Mouse (Mus musculus): ENCODE data around the gene Btn2a2.

Gene Btn2a2

GRCm38 (mm10) chr13:23488400-23489322, at the start of gene Btn2a2:
Gene Btn2a2, minus strand, starts transcription at chr13:23488857.
- peak; percentile 43 to 73 for DNase-seq (ENCODE audit: low spot score in 2 of 2)

GRCm38 (mm10) chr13:23538249-23538648, 49.6 kb upstream of the Btn2a2 start:
- DNase-seq (ENCODE audit: low spot score in 2 of 2): no peak

- DNase-seq (ENCODE audit: low spot score in 2 of 2): no peak
Measured at GRCm38 (mm10) chr13:23537006-23537710, 48.5 kb upstream of the Btn2a2 start.

- DNase-seq (ENCODE audit: low spot score in 2 of 2): no peak
Measured at GRCm38 (mm10) chr13:23536076-23536822, 47.6 kb upstream of the Btn2a2 start.

- DNase-seq (ENCODE audit: low spot score in 2 of 2): peak; percentile 88 to 94
Measured at GRCm38 (mm10) chr13:23535137-23536075, 46.7 kb upstream of the Btn2a2 start, which contains the start of gene Hist1h3g. Gene Hist1h3g, plus strand, starts transcription at chr13:23535422.

GRCm38 (mm10) chr13:23534368-23535131, 45.9 kb upstream of the Btn2a2 start:
- DNase-seq (ENCODE audit: low spot score in 2 of 2): peak in 1 of 2 experiments; percentile 45

- peak; percentile 78 to 84 for DNase-seq (ENCODE audit: low spot score in 2 of 2)
Measured at GRCm38 (mm10) chr13:23533560-23534367, 45.1 kb upstream of the Btn2a2 start, which contains the start of gene Hist1h2af. Gene Hist1h2af, plus strand, starts transcription at chr13:23533906.

GRCm38 (mm10) chr13:23532262-23533075, 43.8 kb upstream of the Btn2a2 start:
- no peak for DNase-seq (ENCODE audit: low spot score in 2 of 2)

GRCm38 (mm10) chr13:23530901-23531875, 42.5 kb upstream of the Btn2a2 start, which contains the start of gene Hist1h4h:
Gene Hist1h4h, plus strand, starts transcription at chr13:23531050.
- DNase-seq (ENCODE audit: low spot score in 2 of 2): peak; percentile 97 to 98

GRCm38 (mm10) chr13:23530181-23530900, 41.7 kb upstream of the Btn2a2 start:
- peak; percentile 59 to 84 for DNase-seq (ENCODE audit: low spot score in 2 of 2)

- no peak for DNase-seq (ENCODE audit: low spot score in 2 of 2)
Measured at GRCm38 (mm10) chr13:23529480-23530165, 41.0 kb upstream of the Btn2a2 start.

- no peak for DNase-seq (ENCODE audit: low spot score in 2 of 2)
Measured at GRCm38 (mm10) chr13:23529005-23529404, 40.3 kb upstream of the Btn2a2 start.

GRCm38 (mm10) chr13:23526312-23526711, 37.7 kb upstream of the Btn2a2 start:
- peak; percentile 78 to 96 for DNase-seq (ENCODE audit: low spot score in 2 of 2)

GRCm38 (mm10) chr13:23525901-23526300, 37.2 kb upstream of the Btn2a2 start:
- DNase-seq (ENCODE audit: low spot score in 2 of 2): no peak

GRCm38 (mm10) chr13:23524654-23525053, 36.0 kb upstream of the Btn2a2 start:
- peak in 1 of 2 experiments; percentile 63 for DNase-seq (ENCODE audit: low spot score in 2 of 2)

- no peak for DNase-seq (ENCODE audit: low spot score in 2 of 2)
Measured at GRCm38 (mm10) chr13:23523976-23524375, 35.3 kb upstream of the Btn2a2 start.

All from left cerebral cortex, adult 9 months (tissue).